Mouse (Mus musculus) MEL (cell line): ENCODE data around the gene Sirt4. TPM values are rescaled to one million over a fixed set of nuclear protein-coding genes. Genes with fewer than 3 reads are reported as not detected.

Source experiments
- DNase-seq: peaks from one replicate; pipeline ENCODE4 v3.0.0; 2011; ENCODE audit warnings: low read depth, low spot score
- H3K27ac ChIP-seq: 2 replicates; pipeline ENCODE4 v1.5.1; 2012; ENCODE audit warnings: low read depth, mild to moderate bottlenecking, control low read depth, low read length, moderate library complexity; ENCODE audit not compliant: control insufficient read depth
- H3K27me3 ChIP-seq, 2 experiments: fragments of 150-350 bp in 1 of 2; sonication (generic) in 1 of 2; 2 replicates each; pipeline ENCODE4 v1.6.1; 2012; ENCODE audit warnings: low read length in 2 of 2, mild to moderate bottlenecking in 2 of 2, improper control_type of control experiment in 1 of 2, moderate library complexity in 1 of 2; ENCODE audit not compliant: insufficient read depth in 2 of 2, control insufficient read depth in 1 of 2
- H3K36me3 ChIP-seq, 2 experiments: 2 replicates each; pipeline ENCODE4 v1.6.1; 2012 to 2014; ENCODE audit warnings: low read length in 2 of 2, improper control_type of control experiment in 1 of 2, inconsistent platforms in 1 of 2, mild to moderate bottlenecking in 1 of 2; ENCODE audit not compliant: insufficient read depth in 2 of 2, control insufficient read depth in 1 of 2
- H3K4me1 ChIP-seq, 2 experiments: fragments of 150-350 bp in 1 of 2; sonication (generic) in 1 of 2; 2 replicates each; pipeline ENCODE4 v1.6.1; 2012; ENCODE audit warnings: low read length in 2 of 2, improper control_type of control experiment in 1 of 2, mild to moderate bottlenecking in 1 of 2; ENCODE audit not compliant: insufficient read depth in 2 of 2, control insufficient read depth in 1 of 2
- H3K4me3 ChIP-seq, 2 experiments: fragments of 150-350 bp in 1 of 2; sonication (generic) in 1 of 2; 2 replicates each; pipeline ENCODE4 v1.5.1; 2012; ENCODE audit warnings: low read depth in 2 of 2, low read length in 2 of 2, mild to moderate bottlenecking in 2 of 2, moderate library complexity in 2 of 2, control low read depth in 1 of 2, improper control_type of control experiment in 1 of 2; ENCODE audit not compliant: control insufficient read depth in 1 of 2, insufficient read depth in 1 of 2
- H3K79me2 ChIP-seq: 2 replicates; pipeline ENCODE4 v1.6.1; 2012; ENCODE audit warnings: mild to moderate bottlenecking, low read length, moderate library complexity; ENCODE audit not compliant: control insufficient read depth, poor library complexity, insufficient read depth
- H3K9ac ChIP-seq: 2 replicates; pipeline ENCODE4 v1.6.1; 2012; ENCODE audit warnings: low read depth, mild to moderate bottlenecking, control low read depth, low read length, moderate library complexity; ENCODE audit not compliant: control insufficient read depth, poor library complexity, severe bottlenecking
- H3K9me3 ChIP-seq: fragments of 150-350 bp; sonication (generic); replicated peaks from 2 replicates; pipeline ENCODE4 v1.6.1; 2012; ENCODE audit warnings: mild to moderate bottlenecking, low read length, improper control_type of control experiment, moderate library complexity; ENCODE audit not compliant: insufficient read depth
- BHLHE40 ChIP-seq: IDR thresholded peaks from 2 replicates; pipeline ENCODE4 v1.6.1; 2012; ENCODE audit warnings: low read depth, mild to moderate bottlenecking, inconsistent platforms, low read length, improper control_type of control experiment, borderline replicate concordance
- CHD1 ChIP-seq: IDR thresholded peaks from 2 replicates; pipeline ENCODE4 v1.6.1; 2012; ENCODE audit warnings: low read depth, mild to moderate bottlenecking, inconsistent platforms, low read length, improper control_type of control experiment
- CHD2 ChIP-seq: IDR thresholded peaks from 2 replicates; pipeline ENCODE4 v1.6.1; 2011; ENCODE audit warnings: low read length, improper control_type of control experiment
- CTCF ChIP-seq, 3 experiments: IDR thresholded peaks in 2 of 3; conservative IDR thresholded peaks in 1 of 3; 2 replicates each; pipeline ENCODE4 v1.5.1; 2011 to 2012; ENCODE audit warnings: low read length in 3 of 3, low read depth in 2 of 3, mild to moderate bottlenecking in 2 of 3, improper control_type of control experiment in 1 of 3, inconsistent platforms in 1 of 3, mixed read lengths in 1 of 3, moderate library complexity in 1 of 3; ENCODE audit not compliant: control insufficient read depth in 1 of 3, insufficient read depth in 1 of 3, poor library complexity in 1 of 3, severe bottlenecking in 1 of 3
- GATA1 ChIP-seq: IDR thresholded peaks from 2 replicates; pipeline ENCODE4 v1.6.1; 2011; ENCODE audit warnings: low read depth, low read length, improper control_type of control experiment
- HCFC1 ChIP-seq: IDR thresholded peaks from 2 replicates; pipeline ENCODE4 v1.6.1; 2012; ENCODE audit warnings: low read depth, mild to moderate bottlenecking, inconsistent platforms, low read length, improper control_type of control experiment, moderate library complexity
- JUND ChIP-seq: IDR thresholded peaks from 2 replicates; pipeline ENCODE4 v1.6.1; 2011; ENCODE audit warnings: low read depth, mild to moderate bottlenecking, improper control_type of control experiment, low read length
- MAZ ChIP-seq: IDR thresholded peaks from 2 replicates; pipeline ENCODE4 v1.6.1; 2012; ENCODE audit warnings: low read depth, mild to moderate bottlenecking, inconsistent platforms, low read length, improper control_type of control experiment
- MEF2A ChIP-seq: IDR thresholded peaks from 2 replicates; pipeline ENCODE4 v1.6.1; 2014; ENCODE audit warnings: low read depth, mild to moderate bottlenecking, inconsistent platforms, low read length, improper control_type of control experiment; ENCODE audit not compliant: poor library complexity, insufficient replicate concordance, severe bottlenecking; ENCODE audit errors: extremely low read depth
- MXI1 ChIP-seq: IDR thresholded peaks from 2 replicates; pipeline ENCODE4 v1.6.1; 2011; ENCODE audit warnings: mild to moderate bottlenecking, low read depth, low read length, improper control_type of control experiment
- MYB ChIP-seq: IDR thresholded peaks from 2 replicates; pipeline ENCODE4 v1.6.1; 2011; ENCODE audit warnings: mild to moderate bottlenecking, low read depth, low read length, improper control_type of control experiment
- MYC ChIP-seq: IDR thresholded peaks from 2 replicates; pipeline ENCODE4 v1.6.1; 2011; ENCODE audit warnings: low read depth, mild to moderate bottlenecking, low read length, improper control_type of control experiment, moderate library complexity
- NELFE ChIP-seq: IDR thresholded peaks from 2 replicates; pipeline ENCODE4 v1.6.1; 2011; ENCODE audit warnings: low read depth, low read length, improper control_type of control experiment
- NRF1 ChIP-seq: IDR thresholded peaks from 2 replicates; pipeline ENCODE4 v1.6.1; 2014; ENCODE audit warnings: low read depth, mild to moderate bottlenecking, inconsistent platforms, low read length, improper control_type of control experiment, moderate library complexity; ENCODE audit not compliant: poor library complexity, insufficient read depth, severe bottlenecking
- POLR2A ChIP-seq, 2 experiments: IDR thresholded peaks; 2 replicates each; pipeline ENCODE4 v1.6.1; 2011 to 2012; ENCODE audit warnings: low read length in 2 of 2, mild to moderate bottlenecking in 2 of 2, control low read depth in 1 of 2, improper control_type of control experiment in 1 of 2, low read depth in 1 of 2, moderate library complexity in 1 of 2; ENCODE audit not compliant: control insufficient read depth in 1 of 2, insufficient read depth in 1 of 2, poor library complexity in 1 of 2
- POLR2AphosphoS5 ChIP-seq: IDR thresholded peaks from 2 replicates; pipeline ENCODE4 v1.6.1; 2012; ENCODE audit warnings: low read depth, borderline replicate concordance, mild to moderate bottlenecking, inconsistent platforms, low read length, moderate library complexity, mixed read lengths
- RAD21 ChIP-seq: IDR thresholded peaks from 2 replicates; pipeline ENCODE4 v1.6.1; 2011; ENCODE audit warnings: mild to moderate bottlenecking, low read depth, low read length, improper control_type of control experiment
- SIN3A ChIP-seq: IDR thresholded peaks from 2 replicates; pipeline ENCODE4 v1.6.1; 2012; ENCODE audit warnings: low read length, improper control_type of control experiment, inconsistent platforms
- SMC3 ChIP-seq: IDR thresholded peaks from 2 replicates; pipeline ENCODE4 v1.6.1; 2011; ENCODE audit warnings: low read depth, low read length, improper control_type of control experiment
- TBP ChIP-seq: IDR thresholded peaks from 2 replicates; pipeline ENCODE4 v1.8.0; 2011; ENCODE audit warnings: low read depth, low read length, improper control_type of control experiment
- TCF12 ChIP-seq: IDR thresholded peaks from 2 replicates; pipeline ENCODE4 v1.6.1; 2014; ENCODE audit warnings: low read depth, mild to moderate bottlenecking, inconsistent platforms, low read length, improper control_type of control experiment, moderate library complexity
- UBTF ChIP-seq: IDR thresholded peaks from 2 replicates; pipeline ENCODE4 v1.6.1; 2012; ENCODE audit warnings: low read depth, mild to moderate bottlenecking, inconsistent platforms, low read length, improper control_type of control experiment, moderate library complexity, borderline replicate concordance; ENCODE audit not compliant: insufficient read depth
- USF1 ChIP-seq: IDR thresholded peaks from 2 replicates; pipeline ENCODE4 v1.6.1; 2014; ENCODE audit warnings: low read depth, mild to moderate bottlenecking, inconsistent platforms, low read length, improper control_type of control experiment, moderate library complexity
- USF2 ChIP-seq, 2 experiments: IDR thresholded peaks; 2 replicates each; pipeline ENCODE4 v1.6.1; 2011 to 2012; ENCODE audit warnings: improper control_type of control experiment in 2 of 2, low read length in 2 of 2, borderline replicate concordance in 1 of 2, inconsistent platforms in 1 of 2, low read depth in 1 of 2, mild to moderate bottlenecking in 1 of 2; ENCODE audit not compliant: insufficient read depth in 1 of 2
- ZNF384 ChIP-seq: IDR thresholded peaks from 2 replicates; pipeline ENCODE4 v1.6.1; 2012; ENCODE audit warnings: low read depth, mild to moderate bottlenecking, inconsistent platforms, low read length, improper control_type of control experiment
- polyA plus RNA-seq, 2 experiments: library from polyadenylated mRNA; stranded (reverse) in 1 of 2; unstranded in 1 of 2; fragments of >175 nt in 1 of 2; fragments of >200 nt in 1 of 2; gene quantifications; 2 replicates each; pipeline versions ENCODE4 v1.2.1 to v1.2.4; 2012; ENCODE audit warnings: low replicate concordance in 2 of 2, low read depth in 1 of 2; ENCODE audit not compliant: insufficient read length in 2 of 2, insufficient read depth in 1 of 2, missing spikeins in 1 of 2
- total RNA-seq: library from RNA; depleted of rRNA; stranded (reverse); fragments of 300-350 nt; gene quantifications from 2 replicates; pipeline ENCODE4 v1.2.3, GENCODE M21; 2012; rRNA removed

Gene Sirt4
- total RNA-seq (7.6 and 9.2 TPM in 2 replicates), polyA plus RNA-seq (10 to 100 TPM in 1 of 2 experiments, not detected in 1; 10.3 TPM)

DNA sequence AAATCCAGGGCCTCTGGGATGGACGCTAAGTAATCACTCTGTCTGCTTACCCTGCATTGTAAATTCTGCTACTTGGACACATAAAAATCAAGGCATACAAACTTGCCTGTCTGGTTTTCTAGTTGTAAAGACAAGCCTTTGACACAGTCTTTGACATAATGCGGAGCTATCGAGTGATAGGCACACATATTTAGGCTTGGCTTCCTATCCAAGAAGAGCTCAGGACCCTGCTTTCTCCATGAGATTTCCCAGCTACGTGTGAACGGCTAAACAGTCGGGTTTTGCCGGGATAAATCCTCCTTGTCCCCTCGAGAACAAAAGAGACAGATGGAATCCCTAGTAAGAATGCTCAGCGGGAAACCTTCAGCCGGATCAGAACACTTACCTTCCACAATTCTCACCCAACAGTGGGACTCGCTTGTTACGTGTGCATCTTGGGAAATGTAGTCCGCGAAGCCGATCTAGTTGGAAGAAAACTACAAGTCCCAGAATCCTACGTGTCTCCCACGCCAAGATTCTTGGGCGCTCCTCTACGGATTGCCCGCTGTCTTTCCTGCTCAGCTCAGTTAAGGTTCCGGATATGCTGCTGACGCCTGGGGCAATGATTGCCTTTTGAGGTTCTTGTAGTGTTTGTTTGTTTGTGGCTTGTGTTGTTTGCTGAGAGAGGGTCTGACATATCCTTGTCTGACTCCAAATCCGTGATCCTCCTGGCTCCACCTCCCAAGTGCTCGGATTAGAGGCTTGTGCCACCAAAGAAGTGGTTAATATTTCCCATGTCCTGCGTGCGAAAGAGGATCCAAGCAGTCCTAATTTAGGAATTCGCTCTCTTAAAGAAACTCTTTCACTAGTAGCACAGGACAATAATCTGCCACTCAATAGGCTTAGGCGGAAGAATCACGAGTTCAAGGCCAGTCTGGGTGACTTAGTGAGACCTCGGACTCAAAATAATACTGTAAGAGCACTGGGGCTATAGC lies at the start of gene Sirt4:
TSS of gene Sirt4 (minus strand) at position 779 of the 974 bp plus-strand sequence.
- Histone ChIP-seq H3K9ac (peak within 1 kb of the TSS; percentile 76), H3K4me3 (peak within 1 kb of the TSS; percentile 63 to 65), H3K27me3 (no peaks in the 10 kb centered on the region), H3K36me3 (peaks cover 0 to 6% of the 10 kb centered on the region in 2 experiments; a peak in 2 of 4 replicates), H3K79me2 (no peaks in the 10 kb centered on the region), H3K9me3 (no peaks in the 10 kb centered on the region), H3K27ac (peak within 1 kb of the TSS; percentile 58), H3K4me1 (0 out of 4 replicates have a peak, but pooled peaks cover 0 to 6% of the 10 kb centered on the region in 2 experiments)
- TF ChIP-seq UBTF, result no peak
- TF ChIP-seq NELFE, result no peak
- no peak for TF ChIP-seq CHD2
- peak; percentile 34 to 88; a peak in 3 of 4 replicates for TF ChIP-seq POLR2A (IDR thresholded peaks at IDR 0.05; ENCODE audit: control insufficient read depth in 1 of 2, insufficient read depth in 1 of 2, low read depth in 1 of 2, low read length in 2 of 2, poor library complexity in 1 of 2)
- peak; percentile 91 for TF ChIP-seq TBP
- TF ChIP-seq NRF1, result no peak
- TF ChIP-seq USF2 (IDR thresholded peaks at IDR 0.05; ENCODE audit: borderline replicate concordance in 1 of 2, insufficient read depth in 1 of 2, low read depth in 1 of 2, low read length in 2 of 2), result no peak
- peak; percentile 22; the same call in 1 of the 2 replicates for TF ChIP-seq GATA1
- TF ChIP-seq MXI1, result no peak
- TF ChIP-seq MAZ, result no peak
- no peak for TF ChIP-seq CTCF (IDR thresholded peaks at IDR 0.05 in 2 of 3, conservative IDR thresholded peaks at IDR 0.05 in 1 of 3; ENCODE audit: control insufficient read depth in 1 of 3, insufficient read depth in 1 of 3, low read depth in 2 of 3, low read length in 3 of 3, poor library complexity in 1 of 3, severe bottlenecking in 1 of 3)
- TF ChIP-seq MYC, result no peak
- DNase-seq, result peak; percentile 98

DNA sequence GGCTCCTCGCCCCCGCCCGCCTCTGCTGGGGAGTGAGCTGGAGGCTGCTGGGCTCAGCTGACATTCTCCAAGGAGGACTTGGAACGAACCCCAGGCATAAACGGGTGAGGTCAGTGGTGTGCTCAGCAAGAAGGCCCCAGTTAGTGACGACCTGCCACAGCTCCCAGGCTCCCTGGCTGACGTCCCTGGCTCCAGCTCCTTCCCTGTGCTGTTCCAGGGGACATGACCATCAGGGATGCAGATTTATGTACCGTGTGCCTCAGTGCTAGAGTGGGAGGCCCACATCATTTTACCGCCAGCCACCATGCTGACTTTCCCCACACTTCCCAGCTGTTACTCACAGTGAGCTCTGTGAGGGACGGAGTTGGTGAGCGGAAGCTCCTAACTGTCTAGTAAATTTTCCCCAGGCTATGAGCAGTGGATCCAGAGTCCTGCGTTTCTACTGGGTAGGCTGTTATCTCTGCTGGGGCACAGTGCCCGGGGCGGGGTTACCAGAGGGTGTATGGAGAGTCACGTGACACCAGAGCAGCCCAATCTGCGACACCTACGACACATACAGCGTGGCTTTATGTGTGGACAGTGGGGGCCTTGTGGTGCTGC lies 47.2 kb upstream of the Sirt4 start:
- Histone ChIP-seq H3K9me3 (no peaks in the 10 kb centered on the region), H3K27ac (peak overlapping the region; percentile 72), H3K4me1 (peaks cover 4 to 31% of the 10 kb centered on the region in 2 experiments), H3K9ac (peak overlapping the region; percentile 64), H3K36me3 (peaks cover 0 to 17% of the 10 kb centered on the region in 2 experiments; a peak in 2 of 4 replicates), H3K4me3 (peak overlapping the region; percentile 21 to 48; a peak in 3 of 4 replicates), H3K79me2 (no peaks in the 10 kb centered on the region), H3K27me3 (no peaks in the 10 kb centered on the region)
- DNase-seq, result peak; percentile 93
- TF ChIP-seq USF1 (peak; percentile 98), ZNF384 (no peak), SIN3A (peak; percentile 75), CHD1 (no peak), NRF1 (no peak), MEF2A (no peak), BHLHE40 (peak; percentile 77; the same call in 1 of the 2 replicates), UBTF (no peak), TBP (peak; percentile 82), NELFE (peak; percentile 68), CHD2 (no peak), JUND (no peak), TCF12 (peak; percentile 38), MYB (no peak), SMC3 (no peak), RAD21 (no peak), POLR2A (IDR thresholded peaks at IDR 0.05; ENCODE audit: control insufficient read depth in 1 of 2, insufficient read depth in 1 of 2, low read depth in 1 of 2, low read length in 2 of 2, poor library complexity in 1 of 2) (peak in 1 of 2 experiments; percentile 78; a peak in 2 of 4 replicates), MYC (0 out of 2 replicates have a peak, but pooled peaks have one; percentile 45), POLR2AphosphoS5 (no peak), HCFC1 (no peak)
